Mouse (Mus musculus) liver, adult 2 months (tissue): ENCODE results near the gene Ankrd39.

ENCODE experiments used
- CTCF ChIP-seq: fragments of 200-500 bp; IDR thresholded peaks from 2 replicates; pipeline ENCODE4 v1.5.1; 2011; ENCODE audit warnings: low read depth, low read length, control low read depth
- POLR2A ChIP-seq: fragments of 200-500 bp; IDR thresholded peaks from 2 replicates; pipeline ENCODE4 v1.6.1; 2011; ENCODE audit warnings: low read length, control low read depth; ENCODE audit not compliant: insufficient read depth; ENCODE audit errors: extremely low read depth

GRCm38 (mm10) chr1:36580384-36581207 lies 33.4 kb upstream of the Ankrd39 start:
- TF ChIP-seq CTCF (no peak), POLR2A (no peak)
